Mouse (Mus musculus) frontal cortex, adult 2 months (tissue): Measurements from ENCODE around the gene C3ar1. TPM values are rescaled to one million over a fixed set of nuclear protein-coding genes. Genes with fewer than 3 reads are reported as not detected.

Experiments
- DNase-seq, 2 experiments: peaks; one replicate each; pipeline ENCODE4 v3.0.0; 2022; ENCODE audit warnings: low spot score in 1 of 2; ENCODE audit errors: extremely low spot score in 1 of 2
- polyA plus RNA-seq: library from polyadenylated mRNA; depleted of rRNA; stranded (reverse); fragments of >200 nt; gene quantifications from 2 replicates; pipeline ENCODE4 v1.2.3, GENCODE M21; 2012; rRNA removed

C3ar1 gene
- 1.0 and 1.6 TPM in 2 replicates for polyA plus RNA-seq

- no peak for DNase-seq
These were observed at the start of gene C3ar1 for GRCm38 (mm10) chr6:122855955-122856354. TSS of gene C3ar1 (minus strand) at chr6:122856161.

GRCm38 (mm10) chr6:122892442-122893049 is 36.6 kb upstream of the C3ar1 start:
- peak in 1 of 2 experiments; percentile 91 for DNase-seq

GRCm38 (mm10) chr6:122889599-122889998 is 33.6 kb upstream of the C3ar1 start:
- no peak for DNase-seq

- no peak for DNase-seq
These were observed 27.6 kb upstream of the C3ar1 start for GRCm38 (mm10) chr6:122883603-122884002.

GRCm38 (mm10) chr6:122881287-122881686 is 25.3 kb upstream of the C3ar1 start:
- no peak for DNase-seq

DNA sequence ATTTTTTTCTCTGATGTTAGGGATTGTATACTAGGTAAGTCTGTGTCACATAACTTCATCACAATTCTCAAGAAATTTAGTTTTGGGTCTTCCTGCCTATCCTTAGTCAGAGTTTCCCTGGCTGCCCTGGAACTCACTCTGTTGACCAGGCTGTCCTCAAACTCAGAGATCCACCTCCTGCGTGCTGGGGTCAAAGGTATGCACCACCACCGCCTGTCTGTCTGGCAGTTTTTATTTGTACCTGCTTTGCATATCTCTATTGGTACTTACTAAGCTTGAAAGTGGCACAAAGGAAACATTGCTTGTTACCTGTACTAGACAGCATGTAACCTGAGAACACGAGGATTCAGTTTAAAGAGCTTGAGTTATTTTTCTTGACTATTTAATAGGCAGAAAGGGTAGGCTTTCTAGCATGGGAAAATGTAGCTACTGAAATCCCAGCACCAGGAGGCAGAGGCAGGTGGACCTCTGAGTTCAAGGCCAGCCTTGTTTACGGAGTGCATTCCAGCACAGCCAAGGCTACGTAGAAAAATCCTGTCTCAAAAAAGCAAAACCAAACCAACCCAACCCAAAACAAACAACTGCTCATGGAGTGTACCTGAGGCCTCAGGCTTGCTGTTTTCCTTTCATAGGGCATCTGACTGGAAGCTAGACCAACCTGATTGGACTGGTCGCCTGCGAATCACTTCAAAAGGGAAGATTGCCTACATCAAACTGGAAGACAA is 24.0 kb upstream of the C3ar1 start:
- DNase-seq: no peak

GRCm38 (mm10) chr6:122879141-122879735 is 23.3 kb upstream of the C3ar1 start:
- no peak for DNase-seq

DNA sequence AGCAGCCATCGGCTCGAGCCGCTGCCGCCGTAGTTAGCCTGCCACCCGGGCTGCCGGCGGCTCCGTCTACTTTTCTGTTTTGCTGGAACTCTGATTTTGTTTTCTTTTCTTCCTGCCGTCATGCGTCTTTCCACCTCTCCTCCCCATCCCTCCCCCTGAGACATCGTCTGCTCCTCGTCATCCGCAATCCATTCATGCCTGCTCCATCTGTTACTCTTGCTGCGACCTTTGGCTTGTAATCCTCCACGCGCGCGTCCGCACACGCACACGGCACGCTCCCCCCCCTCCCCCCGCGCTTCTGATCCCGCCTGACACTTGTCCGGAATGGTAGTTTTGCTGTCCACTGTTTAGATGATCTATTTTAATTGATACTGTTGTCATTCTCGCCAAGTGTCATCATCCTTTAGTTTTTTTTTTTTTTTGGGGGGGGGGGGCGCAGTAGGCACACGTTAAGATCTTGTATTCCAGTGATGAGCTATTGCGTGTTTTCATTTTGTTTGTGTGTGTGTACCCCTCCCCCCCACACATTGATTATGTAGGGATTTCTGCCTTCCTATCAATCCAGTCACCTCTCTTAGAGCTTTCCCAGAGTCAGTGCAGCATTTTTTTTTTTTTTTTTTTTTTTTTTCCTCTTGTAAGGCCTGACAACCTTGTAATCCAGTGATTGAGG is 18.9 kb upstream of the C3ar1 start:
- peak in 1 of 2 experiments; percentile 48 for DNase-seq

GRCm38 (mm10) chr6:122873871-122874719 is 18.1 kb upstream of the C3ar1 start, which contains the start of gene Necap1:
TSS of gene Necap1 (plus strand) at chr6:122874474.
- peak; percentile 95 to 100 for DNase-seq

DNA sequence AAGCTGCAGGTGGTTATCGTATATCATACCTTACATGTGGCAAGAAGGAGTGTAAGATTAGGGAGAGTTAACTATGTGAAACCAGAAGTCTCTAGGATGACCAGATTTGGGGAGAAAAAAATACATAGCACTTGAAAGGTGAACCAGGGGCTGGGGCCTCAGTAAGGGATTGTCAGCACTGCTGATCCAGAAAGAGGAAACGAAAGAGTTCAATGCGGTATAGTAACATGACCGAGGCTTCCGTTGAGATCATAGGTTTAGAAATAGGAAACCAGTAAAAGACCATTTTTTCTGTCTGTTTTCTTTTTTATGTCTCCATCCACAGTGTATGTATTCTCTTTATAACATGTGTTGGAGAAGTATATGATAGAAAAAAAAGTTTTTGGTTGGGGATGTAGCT is 16.8 kb upstream of the C3ar1 start:
- DNase-seq: no peak

- no peak for DNase-seq
These were observed 13.9 kb upstream of the C3ar1 start for GRCm38 (mm10) chr6:122869846-122870245.

DNA sequence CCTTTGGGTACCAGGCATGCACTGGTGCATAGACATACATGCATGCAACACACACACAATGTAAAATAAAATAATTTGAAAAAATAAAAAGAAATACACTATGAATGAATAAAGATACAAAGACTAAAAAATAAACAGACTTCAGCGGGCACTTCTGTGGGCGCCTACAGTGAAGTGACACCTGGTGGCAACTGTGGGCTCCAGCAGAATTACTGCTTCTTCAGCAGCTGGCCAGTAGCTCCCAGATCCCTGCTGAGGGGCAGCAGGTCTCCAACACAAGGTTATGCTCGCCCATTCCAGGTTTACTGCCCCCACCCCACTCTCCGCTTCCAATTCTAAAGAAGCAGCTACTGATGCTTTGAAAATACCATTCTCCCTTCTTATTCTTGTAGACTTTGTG is 12.0 kb upstream of the C3ar1 start:
- DNase-seq: no peak

GRCm38 (mm10) chr6:122862871-122863270 is 6.9 kb upstream of the C3ar1 start:
- no peak for DNase-seq

DNA sequence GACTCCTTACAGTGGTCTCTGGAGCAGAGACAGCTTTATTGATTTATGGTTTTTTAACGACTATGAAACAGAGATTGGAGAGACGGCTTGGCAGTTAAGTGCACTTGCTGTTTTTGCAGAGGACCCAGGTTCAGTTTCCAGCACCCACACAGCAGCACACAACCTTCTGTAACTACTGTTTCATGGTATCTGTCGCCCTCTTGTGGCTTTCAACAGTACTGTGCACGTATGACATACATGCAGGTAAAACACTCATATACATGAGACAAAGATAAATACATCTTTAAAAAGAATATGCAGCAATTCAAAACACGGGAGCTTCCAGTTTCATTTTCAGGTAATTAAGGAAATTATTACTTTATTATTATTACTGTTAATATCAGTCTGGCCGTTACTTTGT is 6.5 kb upstream of the C3ar1 start:
- DNase-seq: no peak

DNA sequence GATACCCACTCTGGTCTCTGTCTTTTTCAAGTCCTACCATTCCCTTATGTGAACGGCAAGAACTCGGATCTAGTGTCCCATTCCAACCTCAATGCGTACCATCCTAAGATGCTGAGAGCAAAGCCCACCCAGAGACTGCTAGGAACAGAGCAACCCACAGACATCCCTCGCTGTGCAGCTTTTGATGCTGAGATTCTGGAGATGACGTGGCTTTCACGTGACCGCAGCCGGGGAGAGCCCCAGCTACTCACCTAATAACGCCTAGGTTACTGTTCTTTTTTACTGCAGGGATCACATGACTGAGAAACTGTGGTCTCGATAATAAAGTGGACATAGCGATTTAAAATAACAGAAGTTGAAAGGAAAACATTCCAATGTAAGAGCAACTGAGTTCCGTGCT is 1.4 kb downstream of the C3ar1 start:
- no peak for DNase-seq

DNA sequence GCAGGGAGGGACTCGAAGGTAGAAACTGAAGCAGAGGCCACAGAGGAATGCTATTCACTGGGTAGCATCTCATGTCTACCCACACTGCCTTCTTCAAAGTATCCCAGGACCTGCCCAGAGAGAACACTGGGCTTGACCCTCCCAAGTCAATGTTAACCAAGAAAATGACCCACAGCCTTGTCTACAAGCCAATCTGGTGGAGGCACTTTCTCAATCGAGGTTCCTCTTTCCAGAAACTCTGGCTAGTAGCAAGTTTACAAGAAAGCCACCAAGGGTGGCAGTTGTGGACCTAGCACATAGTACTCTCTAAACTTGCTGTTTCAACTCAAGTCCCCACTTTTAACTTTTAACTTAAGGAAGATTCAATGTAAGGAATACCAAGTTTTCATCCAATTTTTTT is 3.3 kb downstream of the C3ar1 start:
- no peak for DNase-seq

DNA sequence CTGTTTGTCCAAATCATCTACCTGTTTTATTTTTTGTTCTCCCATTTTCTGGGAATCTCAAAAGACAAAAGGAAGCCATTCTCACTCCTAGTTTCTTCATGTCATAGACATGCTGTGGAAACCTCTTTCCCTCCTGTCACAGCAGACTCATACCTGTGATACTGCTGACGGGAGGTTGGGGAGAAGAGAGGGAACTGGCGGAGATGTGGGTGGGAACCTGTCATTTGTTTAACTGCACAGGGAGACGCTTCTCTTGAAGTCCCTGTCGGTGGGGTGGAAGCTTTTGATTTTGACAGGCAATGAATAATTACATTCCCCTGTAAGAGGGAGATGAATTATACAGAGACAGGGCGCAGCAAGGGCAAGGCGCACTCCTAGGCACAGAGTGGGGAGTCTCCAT is 12.2 kb downstream of the C3ar1 start:
- DNase-seq: no peak

GRCm38 (mm10) chr6:122837539-122837938 is 18.4 kb downstream of the C3ar1 start:
- DNase-seq: no peak

- DNase-seq: no peak
These were observed 19.0 kb downstream of the C3ar1 start for GRCm38 (mm10) chr6:122836974-122837373.

DNA sequence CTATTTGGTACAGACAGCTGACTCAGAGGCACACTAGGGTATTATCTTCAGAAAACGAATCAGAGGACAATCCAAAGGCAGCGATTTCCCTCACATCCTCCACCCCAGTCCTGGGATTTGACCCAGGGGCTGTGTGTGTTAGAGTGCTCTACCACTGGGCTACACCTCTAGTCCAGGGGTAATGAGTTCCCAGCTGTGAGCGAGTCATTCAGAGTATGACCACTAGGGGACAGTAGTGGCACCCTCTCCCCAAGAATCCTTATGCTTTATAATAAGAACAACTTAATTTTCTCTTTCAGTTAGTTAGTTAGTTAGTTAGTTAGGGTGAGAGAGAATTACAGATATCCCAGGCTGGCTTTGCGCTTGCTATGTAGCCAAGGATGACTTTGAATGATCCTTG is 21.6 kb downstream of the C3ar1 start:
- peak in 1 of 2 experiments; percentile 59 for DNase-seq
